11 mouse cellular contexts compared by ENCODE assay signal in the genomic region with DNA sequence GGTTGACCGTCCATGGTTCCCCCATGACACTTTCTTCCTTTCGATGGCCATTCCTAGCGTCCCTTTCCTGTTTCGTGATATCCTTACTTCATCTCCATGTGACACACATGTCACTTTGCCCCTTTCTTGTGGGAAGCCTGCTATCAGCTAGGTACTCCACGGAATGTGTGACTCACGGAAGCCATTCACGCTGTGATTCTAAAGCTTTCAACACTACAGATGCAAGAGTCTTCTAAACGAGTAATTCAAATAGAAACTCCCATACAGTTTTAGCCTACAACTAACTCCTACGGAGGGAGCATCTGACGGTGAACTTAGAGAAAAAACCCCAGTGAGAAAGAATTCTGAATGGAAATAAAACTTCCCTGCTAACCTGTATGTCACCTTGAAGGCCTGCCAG.
DNase-seq lines count a peak whose midpoint lies in the region; ATAC-seq and TF ChIP-seq lines count a peak whose summit lies in the region.
"Had no signal": no experiment of that assay in that cellular context is flagged by ENCODE, and none has a peak within 500 bp of the region (broad histone marks: within the 10 kb centered on the region; RNA-seq: fewer than 3 reads in every experiment).

No protein-coding gene starts in this region.

- intact Hi-C loops in gastrocnemius, adult 2 months (cut with DNase I), result no loop called here

- H3K4me2 ChIP-seq in kidney, embryonic 16.5 days (replicated peaks; ENCODE audit: low read depth, low read length), result no peak overlapping the region
- no peak overlapping the region for H3K4me2 ChIP-seq in intestine, postnatal 0 days (replicated peaks; ENCODE audit: low read depth)
- H3K4me2 ChIP-seq: hindbrain, embryonic 13.5 days had no signal

- WGBS in kidney, embryonic 16.5 days, result 77% methylated on average over 10 of the region's 10 CpGs
- WGBS in intestine, postnatal 0 days, result 84% methylated on average over 10 of the region's 10 CpGs

- peaks cover 14% of the 10 kb centered on the region for H3K4me1 ChIP-seq in kidney, embryonic 16.5 days (ENCODE audit: insufficient read depth, low read length)
- no peaks in the 10 kb centered on the region for H3K4me1 ChIP-seq in intestine, postnatal 0 days (replicated peaks; ENCODE audit: control insufficient read depth, insufficient read depth, low read length)

- H3K36me3 ChIP-seq in kidney, embryonic 16.5 days (ENCODE audit: insufficient read depth, low read length), result no peaks in the 10 kb centered on the region
- H3K36me3 ChIP-seq in intestine, postnatal 0 days (ENCODE audit: control insufficient read depth, insufficient read depth), result no peaks in the 10 kb centered on the region
- H3K36me3 ChIP-seq: hindbrain, embryonic 13.5 days had no signal

- H3K27me3 ChIP-seq in kidney, embryonic 16.5 days (ENCODE audit: insufficient read depth, low read length), result no peaks in the 10 kb centered on the region
- H3K27me3 ChIP-seq in intestine, postnatal 0 days (replicated peaks; ENCODE audit: control insufficient read depth, insufficient read depth, low read length), result no peaks in the 10 kb centered on the region
- H3K27me3 ChIP-seq: hindbrain, embryonic 13.5 days had no signal

- TF ChIP-seq CTCF in gastrocnemius, adult 2 months (IDR thresholded peaks at IDR 0.05), result no peak
- no peak for TF ChIP-seq CTCF in intestine, postnatal 0 days (IDR thresholded peaks at IDR 0.05; ENCODE audit: low read depth)

- H3K27ac ChIP-seq in gastrocnemius, adult 2 months, result peak overlapping the region; percentile 83
- peak overlapping the region; percentile 92 for H3K27ac ChIP-seq in kidney, embryonic 16.5 days (ENCODE audit: low read length)
- H3K27ac ChIP-seq in intestine, postnatal 0 days (ENCODE audit: low read depth, low read length), result peak overlapping the region; percentile 57
- H3K27ac ChIP-seq: hindbrain, embryonic 13.5 days had no signal

- no peak overlapping the region for H3K9ac ChIP-seq in kidney, embryonic 16.5 days (replicated peaks; ENCODE audit: low read length)
- H3K9ac ChIP-seq in intestine, postnatal 0 days (ENCODE audit: low read depth, low read length), result no peak overlapping the region
- H3K9ac ChIP-seq: hindbrain, embryonic 13.5 days had no signal

- DNase-seq in gastrocnemius, adult 2 months, result no peak
- no peak for DNase-seq in gastrocnemius, adult 8-10 months (ENCODE audit: low spot score in 2 of 2)
- no peak for DNase-seq in kidney, adult 8-10 months
- peak; percentile 17 for DNase-seq in NIH3T3 (ENCODE audit: low read depth)
- DNase-seq in spleen, adult 18-20 months, result no peak
- DNase-seq: adrenal gland, postnatal 36 days had no signal

- no peak for ATAC-seq in kidney, embryonic 16.5 days (ENCODE audit: low FRiP score, low TSS enrichment)
- ATAC-seq in intestine, postnatal 0 days, result no peak
- no peak for ATAC-seq in erythroid progenitor cell, adult 5-6 weeks (replicated peaks; ENCODE audit: low FRiP score, poor library complexity, severe bottlenecking)
- ATAC-seq: midbrain, embryonic 16.5 days had no signal

- no peaks in the 10 kb centered on the region for H3K9me3 ChIP-seq in kidney, embryonic 16.5 days (ENCODE audit: low read length)
- no peaks in the 10 kb centered on the region for H3K9me3 ChIP-seq in intestine, postnatal 0 days (ENCODE audit: control insufficient read depth)
- H3K9me3 ChIP-seq: hindbrain, embryonic 13.5 days had no signal

- no peak overlapping the region for H3K4me3 ChIP-seq in gastrocnemius, adult 2 months
- no peak overlapping the region for H3K4me3 ChIP-seq in kidney, embryonic 16.5 days (ENCODE audit: low read length)
- H3K4me3 ChIP-seq in intestine, postnatal 0 days (ENCODE audit: low read depth, low read length), result no peak overlapping the region
- H3K4me3 ChIP-seq: hindbrain, embryonic 13.5 days had no signal
